Mouse (Mus musculus) left cerebral cortex, adult 6 months (tissue): ENCODE measurements around the gene Fadd. TPM values are rescaled to one million over a fixed set of nuclear protein-coding genes. Genes with fewer than 3 reads are reported as not detected.

Experiments used
- long read RNA-seq, 2 experiments: library from polyadenylated mRNA; unstranded; transcript quantifications; one replicate each; pipeline ENCODE4 v2.0.0; 2019 to 2020
- polyA plus RNA-seq: library from polyadenylated mRNA; unstranded; fragments of <200 nt; fragmentation: Nextera tagmentation; gene quantifications from 2 replicates; pipeline ENCODE4 v1.2.3, GENCODE M21; 2021

The Fadd gene
- 1.6 and 2.1 TPM in 2 replicates for polyA plus RNA-seq
- long read RNA-seq, experiment 1, transcript Fadd-201 (2 exons, 3,903 nt) = major isoform, 10 of 11 reads
- long read RNA-seq, experiment 1, partial matches to known transcripts = 0 of 11 reads
- long read RNA-seq, experiment 1, other reads (novel, unspliced or antisense) = 1 of 11 reads
- long read RNA-seq, experiment 2, partial matches to known transcripts = 0 of 6 reads
- long read RNA-seq, experiment 2, other reads (novel, unspliced or antisense) = 2 of 6 reads

GRCm38 (mm10) chr7:144582284-144582980 is at the start of gene Fadd:
Gene Fadd (minus strand): TSS chr7:144582463.

DNA sequence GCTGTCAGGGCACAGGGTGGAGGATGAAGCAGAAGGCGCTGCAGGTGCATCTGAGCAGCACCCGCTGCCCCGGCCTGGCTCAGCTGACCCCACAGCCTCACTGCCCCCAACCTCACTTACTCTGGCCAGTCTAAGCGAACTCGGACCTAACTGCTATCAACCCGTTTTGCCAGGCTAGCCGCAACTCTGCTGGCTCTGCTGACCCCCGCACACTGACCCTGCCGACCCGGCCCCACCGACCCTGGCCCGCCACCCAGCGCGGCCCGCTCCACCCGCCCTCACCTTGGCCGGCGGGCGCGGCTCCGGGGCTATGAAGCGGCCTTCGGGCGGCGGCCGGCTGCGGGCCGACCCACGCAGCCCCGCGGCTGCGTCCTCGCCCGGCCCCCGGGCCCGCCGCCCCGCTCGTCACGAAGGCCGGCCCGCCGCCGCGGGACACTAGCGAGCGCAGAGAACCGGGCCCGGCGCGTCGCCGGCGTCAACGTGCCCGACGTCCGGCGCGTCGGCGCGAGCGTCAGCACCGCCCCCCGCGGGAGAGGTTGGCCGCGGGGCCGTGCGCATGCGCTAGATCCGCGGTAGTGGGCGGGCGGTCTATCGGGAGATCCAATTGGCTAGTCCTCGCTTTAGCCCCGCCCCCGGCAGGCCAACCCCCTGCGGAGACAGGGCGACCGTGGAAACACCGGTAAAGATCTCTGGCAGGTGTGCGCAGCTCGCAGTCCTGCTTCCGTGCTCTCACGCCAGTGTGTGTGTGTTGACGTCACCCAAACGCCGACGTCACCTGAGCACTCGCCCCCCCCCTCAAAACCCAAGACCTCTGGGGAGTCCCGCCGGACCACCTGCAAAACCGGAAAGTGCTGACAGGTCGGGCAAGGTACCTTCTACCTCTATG is 28.8 kb downstream of the Fadd start, which contains the start of gene Ppfia1:
Gene Ppfia1 (minus strand): TSS at position 493 of the 886 bp plus-strand sequence.

Other genes starting within 250 kb of the Fadd start
- 34.6 and 48.0 TPM in 2 replicates for gene Cttn, start 111.5 kb downstream of the Fadd start, polyA plus RNA-seq
- gene Ppfia1, start 28.7 kb downstream of the Fadd start, polyA plus RNA-seq = 4.2 and 4.4 TPM in 2 replicates
- 0.45 and 1.7 TPM in 2 replicates for gene Ano1, start 169.5 kb upstream of the Fadd start, polyA plus RNA-seq